In genomic region chr14:30606817-30607216, GRCm38 (mm10) we compare ENCODE assay signal across 28 mouse cellular contexts. TPM values are rescaled to one million over a fixed set of nuclear protein-coding genes. Genes with fewer than 3 reads are reported as not detected.
A peak's percentile ranks its signal among the peaks of the same experiment; 100 is the strongest.
DNase-seq lines count a peak whose midpoint lies in the region; ATAC-seq and TF ChIP-seq lines count a peak whose summit lies in the region.
"Had no signal": no experiment of that assay in that cellular context is flagged by ENCODE, and none has a peak within 500 bp of the region (broad histone marks: within the 10 kb centered on the region; RNA-seq: fewer than 3 reads in every experiment).

No protein-coding gene starts in this region.

- no peaks in the 10 kb centered on the region for H3K9me3 ChIP-seq in midbrain, embryonic 11.5 days (ENCODE audit: control insufficient read depth, low read length)
- no peaks in the 10 kb centered on the region for H3K9me3 ChIP-seq in midbrain, embryonic 15.5 days
- H3K9me3 ChIP-seq in E14TG2a.4 (ENCODE audit: low read length) (no peaks in the 10 kb centered on the region), ES-E14 (ENCODE audit: control insufficient read depth, insufficient read depth, low read depth, low read length) (no peaks in the 10 kb centered on the region)
- H3K9me3 ChIP-seq in stomach, postnatal 0 days (ENCODE audit: control insufficient read depth, low read length) = no peaks in the 10 kb centered on the region
- H3K9me3 ChIP-seq: forebrain, embryonic 10.5 days; heart, embryonic 12.5 days; kidney, embryonic 15.5 days; midbrain, embryonic 12.5 days; neural tube, embryonic 12.5 days had no signal

- H3K36me3 ChIP-seq in midbrain, embryonic 11.5 days (ENCODE audit: control insufficient read depth, insufficient read depth, low read length) = no peaks in the 10 kb centered on the region
- H3K36me3 ChIP-seq in midbrain, embryonic 15.5 days (replicated peaks) = no peaks in the 10 kb centered on the region
- peaks cover 43% of the 10 kb centered on the region for H3K36me3 ChIP-seq in E14TG2a.4 (ENCODE audit: insufficient read depth, low read length)
- H3K36me3 ChIP-seq in ES-E14 (ENCODE audit: control insufficient read depth, insufficient read depth, low read length, poor library complexity, severe bottlenecking) = peaks cover 5% of the 10 kb centered on the region; the same call in 1 of the 2 replicates
- peaks cover 27% of the 10 kb centered on the region for H3K36me3 ChIP-seq in stomach, postnatal 0 days (ENCODE audit: control insufficient read depth, insufficient read depth, low read length)

- no peak overlapping the region for H3K27ac ChIP-seq in midbrain, embryonic 11.5 days (ENCODE audit: low read depth, low read length)
- H3K27ac ChIP-seq in midbrain, embryonic 15.5 days = no peak overlapping the region
- H3K27ac ChIP-seq in ES-E14 (ENCODE audit: insufficient read depth, low read depth, low read length, poor library complexity, severe bottlenecking) = peak overlapping the region; percentile 27; the same call in 1 of the 2 replicates
- H3K27ac ChIP-seq in stomach, postnatal 0 days (replicated peaks) = no peak overlapping the region
- H3K27ac ChIP-seq: forebrain, embryonic 10.5 days; hindbrain, postnatal 0 days; kidney, embryonic 15.5 days; left cerebral cortex, adult 2 months; liver, embryonic 14.5 days; midbrain, embryonic 12.5 days; neural tube, embryonic 12.5 days had no signal

- no peak overlapping the region for H3K4me2 ChIP-seq in midbrain, embryonic 11.5 days
- no peak overlapping the region for H3K4me2 ChIP-seq in midbrain, embryonic 15.5 days
- no peak overlapping the region for H3K4me2 ChIP-seq in stomach, postnatal 0 days (replicated peaks; ENCODE audit: low read depth)
- H3K4me2 ChIP-seq: heart, embryonic 12.5 days; kidney, embryonic 15.5 days; midbrain, embryonic 12.5 days; neural tube, embryonic 12.5 days had no signal

- ATAC-seq in midbrain, embryonic 11.5 days (ENCODE audit: low FRiP score) = no peak
- ATAC-seq in midbrain, embryonic 15.5 days (replicated peaks) = no peak
- peak; percentile 38; the same call in 1 of the 2 replicates for ATAC-seq in stomach, postnatal 0 days (ENCODE audit: low FRiP score, low TSS enrichment)
- ATAC-seq: forebrain, postnatal 0 days; hindbrain, postnatal 0 days; intestine, postnatal 0 days had no signal

- WGBS in midbrain, embryonic 11.5 days = 88% methylated on average over 5 of the region's 5 CpGs
- WGBS in midbrain, embryonic 15.5 days = 90% methylated on average over 5 of the region's 5 CpGs
- 70% methylated on average over 5 of the region's 5 CpGs for WGBS in stomach, postnatal 0 days

- no peak for TF ChIP-seq EP300 in stomach, postnatal 0 days (optimal IDR thresholded peaks at IDR 0.05)

- no peak for TF ChIP-seq CTCF in E14TG2a.4 (conservative IDR thresholded peaks at IDR 0.05; ENCODE audit: low read length)
- no peak for TF ChIP-seq CTCF in stomach, postnatal 0 days (IDR thresholded peaks at IDR 0.05; ENCODE audit: low read depth)

- H3K9ac ChIP-seq in midbrain, embryonic 11.5 days (ENCODE audit: low read length) = no peak overlapping the region
- H3K9ac ChIP-seq in midbrain, embryonic 15.5 days = no peak overlapping the region
- H3K9ac ChIP-seq in ES-E14 (ENCODE audit: insufficient read depth, low read depth, low read length, poor library complexity, severe bottlenecking) = 0 out of 2 replicates have a peak overlapping the region, but pooled peaks have one; percentile 23
- no peak overlapping the region for H3K9ac ChIP-seq in stomach, postnatal 0 days (ENCODE audit: low read length)
- H3K9ac ChIP-seq: forebrain, postnatal 0 days; heart, embryonic 12.5 days; kidney, embryonic 15.5 days; liver, embryonic 14.5 days; midbrain, embryonic 12.5 days; neural tube, embryonic 12.5 days had no signal

- in situ Hi-C loops in ES-E14 (cut with MboI; ENCODE audit: low sequenced_read_pairs in 2 of 2, unreplicated experiment in 2 of 2) = no loop called here

- H3K4me3 ChIP-seq in midbrain, embryonic 11.5 days (ENCODE audit: low read depth, low read length) = no peak overlapping the region
- H3K4me3 ChIP-seq in midbrain, embryonic 15.5 days = no peak overlapping the region
- H3K4me3 ChIP-seq in E14TG2a.4 (replicated peaks; ENCODE audit: low read length) (peak overlapping the region; percentile 37), ES-E14 (ENCODE audit: insufficient read depth in 1 of 2, low read depth in 1 of 2, low read length in 2 of 2, poor library complexity in 1 of 2, severe bottlenecking in 1 of 2) (no peak overlapping the region; a peak in 1 of 4 replicates)
- no peak overlapping the region for H3K4me3 ChIP-seq in stomach, postnatal 0 days (ENCODE audit: low read depth, low read length)
- H3K4me3 ChIP-seq: forebrain, embryonic 10.5 days; heart, embryonic 12.5 days; kidney, embryonic 15.5 days; left cerebral cortex, adult 2 months; midbrain, embryonic 12.5 days; neural tube, embryonic 12.5 days had no signal

- H3K4me1 ChIP-seq in midbrain, embryonic 11.5 days (ENCODE audit: control insufficient read depth, insufficient read depth, low read length) = no peaks in the 10 kb centered on the region
- no peaks in the 10 kb centered on the region for H3K4me1 ChIP-seq in midbrain, embryonic 15.5 days
- H3K4me1 ChIP-seq in E14TG2a.4 (replicated peaks; ENCODE audit: low read depth, low read length) = peaks cover 46% of the 10 kb centered on the region
- peaks cover 1 to 19% of the 10 kb centered on the region in 2 experiments; a peak in 3 of 4 replicates for H3K4me1 ChIP-seq in ES-E14 (ENCODE audit: control insufficient read depth in 2 of 2, insufficient read depth in 2 of 2, low read length in 2 of 2, poor library complexity in 1 of 2)
- H3K4me1 ChIP-seq in stomach, postnatal 0 days (replicated peaks; ENCODE audit: control insufficient read depth, insufficient read depth) = no peaks in the 10 kb centered on the region
- H3K4me1 ChIP-seq: midbrain, embryonic 12.5 days; neural tube, embryonic 12.5 days had no signal

- DNase-seq in midbrain, embryonic 11.5 days (ENCODE audit: low spot score, missing footprints) = peak; percentile 66
- no peak for DNase-seq in ES-E14 (ENCODE audit: low read depth, low spot score)
- DNase-seq in stomach, postnatal 0 days (ENCODE audit: low spot score) = no peak
- no peak for DNase-seq in right cerebral cortex, adult 18-20 months
- no peak for DNase-seq in right cerebral cortex, postnatal 4 days
- DNase-seq: adrenal gland, postnatal 10 days; cerebellum, adult 8-10 months; cerebellum, postnatal 36 days; forebrain, postnatal 0 days; gastrocnemius, postnatal 25 days; heart, adult 18-20 months; heart, postnatal 10 days; kidney, postnatal 4 days; layer of hippocampus, adult 9-11 months; lung, postnatal 4 days; right cerebral cortex, postnatal 25 days; thymus, postnatal 25 days had no signal

- H3K27me3 ChIP-seq in midbrain, embryonic 11.5 days (ENCODE audit: control insufficient read depth, insufficient read depth, low read length) = no peaks in the 10 kb centered on the region
- no peaks in the 10 kb centered on the region for H3K27me3 ChIP-seq in midbrain, embryonic 15.5 days (replicated peaks)
- H3K27me3 ChIP-seq in E14TG2a.4 (ENCODE audit: insufficient read depth, low read length) = no peaks in the 10 kb centered on the region
- no peaks in the 10 kb centered on the region for H3K27me3 ChIP-seq in stomach, postnatal 0 days (ENCODE audit: control insufficient read depth, insufficient read depth, low read length)
- H3K27me3 ChIP-seq: heart, embryonic 12.5 days; kidney, embryonic 15.5 days; midbrain, embryonic 12.5 days; neural tube, embryonic 12.5 days had no signal

TF ChIP-seq in ES-E14, 5 proteins besides CTCF, POLR2A, EP300 and RAD21:
- no peak for TF ChIP-seq ZC3H11A (IDR thresholded peaks at IDR 0.05; ENCODE audit: borderline replicate concordance, low read depth, low read length)
- no peak for TF ChIP-seq HCFC1 (IDR thresholded peaks at IDR 0.05; ENCODE audit: borderline replicate concordance, insufficient read depth, low read length)
- no peak for TF ChIP-seq ZNF384 (IDR thresholded peaks at IDR 0.05; ENCODE audit: low read depth, low read length)
- no peak for TF ChIP-seq MAFK (IDR thresholded peaks at IDR 0.05; ENCODE audit: insufficient read depth, low read depth, low read length)
- no peak for TF ChIP-seq CHD2 (IDR thresholded peaks at IDR 0.05; ENCODE audit: low read depth, low read length)
TF ChIP-seq in ES-E14: peak in this region for 0.

RNA-seq across cellular contexts. Expression of gene Prkcd, which starts 19.2 kb away (rescaled TPM):
- 17.6 and 20.1 TPM in 2 replicates for polyA plus RNA-seq in midbrain, embryonic 11.5 days (2014; fragmentation: Nextera tagmentation; extraction: Ambion mirVana)
- 14.7 and 19.6 TPM in 2 replicates for polyA plus RNA-seq in midbrain, embryonic 15.5 days (2015; fragmentation: Nextera tagmentation; extraction: Ambion mirVana)
- total RNA-seq in ES-E14 (2012; rRNA removed) = 43.8 and 60.3 TPM in 2 replicates
- polyA plus RNA-seq in stomach, postnatal 0 days (2015; fragmentation: Nextera tagmentation; extraction: Ambion mirVana) = 62.8 and 72.3 TPM in 2 replicates

RNA-seq across cellular contexts. Expression of gene Rft1, which starts 47.3 kb away (rescaled TPM):
- polyA plus RNA-seq in midbrain, embryonic 11.5 days (2014; fragmentation: Nextera tagmentation; extraction: Ambion mirVana) = 11.0 and 12.3 TPM in 2 replicates
- 7.6 and 9.6 TPM in 2 replicates for polyA plus RNA-seq in midbrain, embryonic 15.5 days (2015; fragmentation: Nextera tagmentation; extraction: Ambion mirVana)
- 15.7 and 22.4 TPM in 2 replicates for total RNA-seq in ES-E14 (2012; rRNA removed)
- polyA plus RNA-seq in stomach, postnatal 0 days (2015; fragmentation: Nextera tagmentation; extraction: Ambion mirVana) = 12.1 and 12.3 TPM in 2 replicates

RNA-seq across cellular contexts. Expression of gene Tkt, which starts 58.7 kb away (rescaled TPM):
- 135 and 154 TPM in 2 replicates for polyA plus RNA-seq in midbrain, embryonic 11.5 days (2014; fragmentation: Nextera tagmentation; extraction: Ambion mirVana)
- polyA plus RNA-seq in midbrain, embryonic 15.5 days (2015; fragmentation: Nextera tagmentation; extraction: Ambion mirVana) = 262 and 279 TPM in 2 replicates
- total RNA-seq in ES-E14 (2012; rRNA removed) = 740 and 1,077 TPM in 2 replicates
- 200 and 202 TPM in 2 replicates for polyA plus RNA-seq in stomach, postnatal 0 days (2015; fragmentation: Nextera tagmentation; extraction: Ambion mirVana)
